Mouse (Mus musculus): ENCODE measurements at regions not wholly inside any gene's neighbourhood (a gene's known extent, or its start where the extent isn't known, plus 50 kb on each side); places are given as distances from the start of the nearest gene placed in this dataset.

DNA sequence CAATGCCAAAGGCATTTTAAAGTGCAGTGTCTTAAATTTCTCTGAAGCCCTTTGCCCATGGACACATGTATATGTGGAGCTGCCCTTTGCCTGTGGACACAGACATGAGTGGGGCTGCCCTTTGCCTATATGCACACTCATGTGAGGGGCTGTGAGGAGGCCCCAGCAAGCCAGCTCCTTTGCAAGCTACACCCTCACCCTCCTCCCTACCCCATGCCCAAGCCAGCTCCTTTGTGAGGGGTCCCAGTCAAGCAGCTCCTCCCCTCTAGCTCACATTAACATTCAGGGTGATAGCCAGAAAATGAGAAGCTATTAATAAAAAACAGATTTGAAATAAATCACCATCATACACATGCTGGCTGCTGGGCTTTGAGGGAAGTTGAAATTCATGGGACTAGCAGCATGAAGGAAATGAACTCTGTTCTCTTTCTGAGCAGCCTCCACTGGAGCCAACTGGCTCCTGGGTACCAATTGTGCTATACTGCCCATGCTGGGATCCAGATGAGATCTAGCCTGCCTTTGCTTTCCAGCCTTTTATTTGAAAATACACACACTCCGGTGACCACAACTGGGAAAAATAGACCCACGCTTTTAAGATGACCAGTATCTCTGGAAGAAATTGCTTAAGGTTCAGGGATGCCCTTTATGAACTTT is 151.4 kb downstream of the Abcc12 start:
- no peak for DNase-seq (ENCODE audit: low read depth)

DNA sequence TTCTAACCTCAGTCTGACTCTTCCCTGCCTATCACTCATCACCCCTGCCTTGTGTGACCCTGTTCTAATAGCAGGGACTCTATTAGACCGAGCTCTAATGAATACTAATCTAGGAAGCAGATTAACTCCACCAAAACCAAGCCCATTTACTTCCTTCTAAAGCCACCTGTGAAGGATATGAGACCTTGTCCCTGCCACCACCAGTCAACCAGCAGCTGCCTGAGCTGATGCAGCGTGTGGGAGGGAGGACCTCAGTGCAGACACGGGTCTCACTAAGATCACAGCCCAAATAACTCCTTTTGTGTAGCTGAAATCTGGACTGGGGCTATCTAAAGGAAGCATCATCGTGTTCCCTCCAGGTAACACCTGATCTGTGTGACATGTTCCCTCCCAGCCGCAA is 152.4 kb downstream of the Abcc12 start:
- no peak for DNase-seq (ENCODE audit: low read depth)

DNA sequence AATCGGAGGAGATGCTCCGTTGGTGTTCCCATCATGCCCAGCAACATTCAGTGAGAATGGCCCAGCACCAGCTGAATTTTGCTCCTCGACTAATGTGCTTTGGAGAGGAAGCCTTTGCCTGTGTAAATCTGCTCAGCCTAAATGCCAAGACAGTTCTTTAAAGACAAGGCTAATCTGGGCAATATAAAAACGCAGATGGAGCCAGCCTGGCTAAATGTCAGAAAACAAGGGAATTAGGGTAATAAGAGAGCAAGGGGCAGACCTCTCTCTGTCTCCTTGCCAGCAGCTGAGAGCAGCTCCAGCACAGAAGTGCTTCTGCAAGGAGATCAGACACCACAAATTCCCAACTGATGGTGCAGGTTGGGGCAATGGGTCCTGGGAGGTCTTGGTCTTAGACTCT is 154.4 kb downstream of the Abcc12 start:
- DNase-seq (ENCODE audit: low read depth), result no peak

DNA sequence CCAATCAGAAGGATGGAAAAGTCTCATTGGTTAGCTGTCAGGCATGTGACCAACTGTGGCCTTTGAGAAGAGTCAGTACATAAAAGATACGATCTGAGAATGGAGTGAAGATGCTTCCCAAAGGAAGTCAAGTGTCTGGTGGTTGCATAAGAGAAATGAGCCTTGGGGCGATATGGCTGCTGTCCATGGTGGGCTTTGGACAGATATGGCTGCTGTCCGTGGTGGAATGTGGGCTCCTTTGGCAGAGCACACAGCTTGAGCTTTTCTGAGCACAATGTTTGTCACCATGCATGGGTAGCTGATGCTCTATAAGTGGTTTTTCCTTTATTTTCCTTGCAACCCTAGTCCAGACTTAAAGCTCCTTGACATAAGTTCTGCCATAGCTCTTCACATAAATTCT is 155.1 kb downstream of the Abcc12 start:
- DNase-seq (ENCODE audit: low read depth), result peak; percentile 38

DNA sequence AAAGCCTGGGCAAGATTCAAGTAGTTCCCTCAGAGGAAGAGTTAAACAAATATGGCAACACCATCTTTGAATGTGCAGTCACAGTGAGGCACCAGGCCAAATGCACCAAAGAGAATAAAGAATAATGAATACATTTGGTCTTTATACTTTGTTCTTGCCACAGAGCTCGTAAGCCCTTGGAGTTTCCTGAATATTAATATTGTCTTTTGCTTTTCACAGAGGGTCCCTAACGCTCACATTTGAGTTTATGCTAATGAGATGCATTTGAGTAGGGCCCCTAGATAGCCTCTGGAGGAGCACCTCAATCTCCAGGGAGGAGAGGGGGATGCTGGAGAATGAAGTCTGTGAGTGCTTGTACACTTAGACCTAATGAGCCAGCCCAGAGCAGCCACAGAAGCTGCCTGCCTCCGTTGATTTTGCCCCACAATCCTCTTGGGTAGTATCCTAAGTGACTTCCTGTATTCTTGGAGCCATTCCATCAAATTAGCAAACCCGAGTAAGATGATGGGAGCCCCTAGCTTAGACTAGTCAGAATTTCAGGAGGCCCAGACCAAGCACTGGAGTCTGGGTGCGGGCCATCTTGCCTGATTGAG is 161.3 kb downstream of the Abcc12 start:
- no peak for DNase-seq (ENCODE audit: low read depth)

DNA sequence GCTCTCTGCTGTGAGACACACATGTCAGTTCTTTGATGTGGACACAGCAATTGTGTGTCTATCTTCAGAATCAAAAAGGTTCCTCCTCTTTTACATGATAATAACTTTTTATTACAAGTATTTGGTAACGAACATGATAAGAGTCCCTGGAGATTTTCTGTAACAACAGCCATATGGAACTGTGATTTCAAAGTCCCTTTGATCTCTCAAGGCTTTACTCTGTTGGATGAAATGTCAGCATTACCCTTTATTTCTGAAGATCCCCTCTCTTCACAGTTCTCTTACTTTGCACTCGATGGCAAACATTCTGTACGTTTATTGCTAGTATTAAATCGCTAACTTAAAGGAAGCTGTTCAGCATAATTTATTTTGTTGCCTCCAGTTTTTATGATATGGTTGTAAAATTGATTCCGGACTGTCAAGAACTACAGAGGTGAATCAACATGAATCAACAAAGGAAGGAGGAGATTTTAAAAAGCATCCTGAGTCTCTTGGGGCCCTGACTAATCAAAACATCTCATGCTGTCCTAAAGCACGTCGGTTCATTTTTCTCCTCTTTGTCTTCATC is 162.0 kb downstream of the Abcc12 start:
- no peak for DNase-seq (ENCODE audit: low read depth)

DNA sequence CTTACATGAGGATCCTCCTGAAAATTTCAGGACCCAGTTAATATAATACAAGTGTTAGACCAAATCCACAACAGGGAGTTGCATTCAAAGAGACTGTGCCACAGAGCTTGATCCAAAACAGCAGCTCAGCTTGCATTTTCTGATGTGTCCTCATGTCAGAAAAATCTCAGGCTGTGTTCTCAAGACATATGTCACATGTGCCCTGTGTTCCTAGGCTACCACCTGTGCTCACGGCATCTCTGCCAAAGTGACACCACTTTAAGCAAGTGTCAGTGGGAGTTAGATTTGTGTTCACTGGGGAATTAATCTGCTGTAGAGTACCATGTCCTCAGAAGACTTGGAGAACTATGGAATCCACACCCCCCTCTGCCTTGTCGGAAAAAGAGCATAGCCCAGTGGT is 165.3 kb downstream of the Abcc12 start:
- DNase-seq (ENCODE audit: low read depth), result no peak

DNA sequence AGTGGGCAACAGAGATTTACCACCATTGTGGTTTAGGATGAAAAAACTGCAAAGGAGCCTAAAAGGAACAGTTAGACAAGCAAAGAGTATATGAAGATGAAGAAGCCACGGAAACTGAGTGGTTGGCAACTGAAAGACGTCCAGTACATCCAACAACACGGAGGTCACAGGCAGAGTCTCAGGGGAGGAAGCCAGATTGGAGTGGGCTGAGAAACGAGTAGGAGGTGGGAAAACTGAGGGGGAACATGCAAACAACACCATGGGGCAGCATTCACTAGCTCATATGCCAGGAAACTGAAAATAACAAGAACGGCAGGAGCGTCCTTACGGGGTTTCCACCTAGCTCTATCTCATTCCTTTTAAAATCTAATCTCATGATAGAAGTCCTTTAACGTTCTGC is 169.3 kb downstream of the Abcc12 start:
- no peak for DNase-seq (ENCODE audit: low read depth)

DNA sequence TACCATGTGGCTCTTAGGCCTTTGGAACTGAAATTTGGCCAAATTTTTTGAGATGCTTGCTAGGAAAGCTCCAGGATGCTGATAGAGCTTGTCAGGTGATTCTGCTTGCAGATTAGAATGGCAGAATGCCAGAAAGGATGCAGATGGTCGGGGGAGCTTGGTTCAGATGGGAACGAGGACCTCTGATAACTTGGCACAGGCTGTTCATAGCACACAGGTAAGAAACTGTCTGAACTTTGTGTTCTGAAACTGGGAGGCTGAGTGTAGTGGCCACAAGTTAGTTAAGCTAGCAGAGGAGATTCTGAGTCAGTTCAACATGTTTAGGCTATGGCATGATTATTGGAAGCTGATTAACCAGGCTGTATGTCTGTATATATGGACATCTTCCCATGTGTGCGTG is 174.3 kb downstream of the Abcc12 start:
- no peak for DNase-seq (ENCODE audit: low read depth)

DNA sequence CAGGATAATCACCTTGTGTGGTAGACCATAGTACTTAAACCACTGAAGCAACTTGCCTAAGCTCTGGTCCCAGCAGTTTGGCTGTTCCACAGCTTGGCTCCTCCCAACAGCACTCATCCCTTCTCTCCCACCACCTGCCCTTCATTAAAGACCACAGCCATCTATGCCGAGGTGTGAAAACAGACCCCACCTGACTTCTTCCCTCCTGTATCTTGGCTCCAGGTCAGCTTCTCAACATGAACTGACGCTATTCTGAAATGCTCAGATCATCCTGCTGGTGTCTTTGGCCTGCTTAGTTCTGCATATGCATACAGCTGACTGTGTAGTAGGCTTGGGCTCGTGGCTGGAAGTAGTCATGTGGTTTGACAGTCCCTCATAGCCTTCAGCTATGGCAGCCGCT is 177.1 kb downstream of the Abcc12 start:
- no peak for DNase-seq (ENCODE audit: low read depth)

DNA sequence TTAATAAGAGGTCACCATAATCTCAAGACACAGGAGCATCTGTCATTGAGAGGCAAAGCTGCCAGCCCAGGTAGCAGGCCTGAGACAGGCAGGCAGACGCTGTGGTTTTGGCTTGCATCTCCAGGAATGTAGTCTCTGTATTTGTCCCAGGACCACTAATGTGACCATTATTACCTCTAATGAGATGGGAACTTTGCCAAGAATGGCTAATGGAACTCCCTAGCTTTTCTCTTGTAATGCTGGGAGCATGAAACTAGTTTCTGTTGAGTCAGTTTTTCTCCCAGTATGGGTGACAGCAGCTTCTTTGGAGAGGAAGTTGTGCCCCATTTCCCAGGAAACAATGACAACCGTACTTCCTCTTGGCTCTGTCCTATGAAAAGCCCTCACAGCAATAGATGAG is 178.5 kb downstream of the Abcc12 start:
- no peak for DNase-seq (ENCODE audit: low read depth)

DNA sequence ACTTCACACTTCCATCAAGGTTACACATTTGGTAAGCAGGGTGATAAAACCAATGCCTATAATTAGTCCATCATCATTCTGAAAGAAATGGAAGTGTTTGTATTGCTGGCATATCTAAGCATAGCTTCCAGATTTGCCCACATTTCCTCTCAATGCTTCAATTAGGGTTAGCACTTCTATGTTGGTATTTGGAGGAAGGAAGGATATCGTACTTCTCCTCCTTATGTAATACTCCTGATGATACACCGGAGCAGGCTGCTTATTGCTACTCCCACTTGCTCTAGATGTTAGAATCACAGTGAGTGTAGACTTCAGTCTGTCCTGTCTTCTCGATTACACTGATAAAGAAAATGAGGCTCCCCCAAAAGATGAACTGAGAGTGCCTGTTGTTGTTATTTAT is 185.4 kb downstream of the Abcc12 start:
- no peak for DNase-seq (ENCODE audit: low read depth)

DNA sequence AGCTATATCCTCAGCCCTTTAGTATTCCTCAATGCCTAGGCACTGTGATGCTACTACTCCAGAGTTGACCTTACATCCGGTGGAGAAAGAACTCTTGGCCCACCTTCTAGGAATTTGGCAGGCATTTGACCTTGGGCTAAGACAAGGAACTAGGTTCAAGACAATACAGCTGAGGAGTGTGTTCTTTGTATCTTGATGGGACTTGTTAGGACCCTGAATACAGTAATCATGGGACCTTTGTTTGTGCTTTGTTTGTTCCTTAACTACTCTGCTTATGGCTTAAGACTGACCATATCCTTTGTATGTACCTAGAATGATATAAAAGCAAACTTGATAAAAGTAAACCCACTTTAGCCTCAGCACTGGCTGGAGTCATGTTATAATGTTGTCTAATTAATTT is 186.7 kb downstream of the Abcc12 start:
- no peak for DNase-seq (ENCODE audit: low read depth)

DNA sequence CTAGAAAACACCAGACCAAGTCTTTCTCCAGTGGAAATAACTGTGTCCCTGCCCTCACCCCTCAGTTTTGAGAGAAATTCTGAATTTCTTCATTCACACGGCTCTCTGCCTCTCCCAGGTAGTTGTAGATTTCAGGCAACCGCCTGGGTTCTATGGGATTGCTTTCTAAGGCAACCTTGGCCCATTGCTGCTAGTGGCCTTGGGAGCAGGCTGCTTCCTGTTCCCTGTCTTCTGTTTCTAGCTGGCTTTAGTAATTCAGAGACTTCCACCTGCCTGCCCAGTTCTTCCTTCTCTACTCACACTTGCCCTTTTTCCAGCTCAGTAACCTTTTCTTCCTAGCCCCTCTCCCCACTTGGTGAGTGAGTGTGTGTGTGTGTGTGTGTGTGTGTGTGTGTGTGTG is 187.1 kb downstream of the Abcc12 start:
- DNase-seq (ENCODE audit: low read depth), result no peak

DNA sequence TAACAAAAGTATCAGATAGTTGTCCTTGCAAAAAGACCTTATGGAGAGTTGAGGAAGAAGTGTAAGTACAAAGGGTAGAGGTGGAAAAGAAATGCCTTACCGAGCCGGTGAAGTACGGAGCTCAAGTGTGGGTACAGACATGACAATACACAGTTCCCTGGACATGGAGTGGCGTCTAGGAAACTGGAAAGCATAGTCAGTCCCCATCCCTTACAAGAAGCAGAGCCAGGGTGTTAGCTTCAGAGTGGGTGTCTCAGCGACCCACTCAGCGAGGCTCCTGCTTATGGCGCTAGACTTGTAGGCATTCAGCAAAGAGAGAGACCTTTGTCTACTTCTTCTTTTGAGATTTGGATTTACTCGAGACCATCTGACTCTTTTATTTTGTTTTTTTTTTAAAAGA is 189.8 kb downstream of the Abcc12 start:
- DNase-seq (ENCODE audit: low read depth), result no peak

DNA sequence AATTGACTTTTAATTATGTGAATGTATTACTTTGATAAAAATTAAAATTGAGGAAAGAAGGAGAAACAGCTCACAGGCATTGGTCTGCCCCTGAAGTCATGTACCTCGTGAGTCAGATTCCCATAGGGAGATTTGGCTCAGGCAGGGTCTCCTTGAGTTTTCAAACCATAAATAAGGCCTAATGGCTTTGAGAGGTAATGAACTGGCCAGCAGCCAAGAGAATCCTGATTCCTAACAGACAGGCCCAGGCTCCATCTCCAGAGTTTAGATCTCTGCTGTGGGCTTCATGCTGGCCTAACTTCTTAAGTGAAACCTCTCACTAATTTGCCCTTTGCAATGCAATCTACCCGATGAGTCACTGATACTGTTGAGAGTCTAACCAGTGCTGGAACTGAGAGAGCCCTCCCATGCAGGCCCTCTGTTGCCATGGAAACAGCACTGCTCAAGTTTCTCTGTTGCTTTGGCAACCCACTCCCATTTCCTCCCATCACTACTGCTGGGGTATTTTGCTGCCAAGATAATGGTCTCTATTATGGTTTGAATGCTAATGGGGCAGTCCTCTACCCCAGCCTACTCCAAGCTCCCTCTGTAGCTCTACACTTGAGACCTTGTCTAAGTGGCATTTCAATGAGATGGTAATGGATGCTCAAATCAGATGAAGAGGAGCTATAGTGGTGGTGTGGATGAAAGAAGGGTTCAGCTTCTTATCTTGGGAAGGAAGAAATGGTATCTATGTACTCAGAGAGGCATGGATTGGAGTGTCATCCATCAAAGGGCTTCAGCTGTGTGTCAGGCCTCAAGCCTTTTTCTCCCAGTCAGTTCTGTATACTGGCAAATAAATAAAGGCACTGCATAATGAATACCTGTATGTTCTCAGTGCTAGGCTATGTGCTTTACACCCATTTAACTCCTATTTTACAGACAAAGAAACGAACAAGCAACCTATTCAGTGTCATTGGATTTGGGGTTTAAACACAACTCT is 190.5 kb downstream of the Abcc12 start:
- peak; percentile 90 for DNase-seq (ENCODE audit: low read depth)

DNA sequence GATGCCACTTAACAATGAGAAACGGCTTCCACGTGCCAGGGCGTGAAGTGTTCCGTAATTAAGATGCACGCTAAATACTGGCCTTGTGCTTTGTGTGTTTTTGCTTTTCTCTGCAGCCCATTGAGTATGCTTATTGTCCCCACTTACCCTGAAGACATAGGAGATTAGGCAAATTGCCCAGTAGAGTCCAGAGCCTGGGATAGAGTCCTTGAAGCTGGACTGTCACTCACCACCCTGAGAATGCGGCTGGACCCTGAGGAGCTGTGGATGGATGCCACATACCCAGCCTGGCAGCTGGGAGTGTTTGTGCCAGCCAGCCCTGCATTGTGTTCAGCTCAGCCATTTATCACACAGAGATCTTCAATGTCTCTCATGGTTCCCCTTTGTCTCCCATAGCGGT is 195.2 kb downstream of the Abcc12 start:
- DNase-seq (ENCODE audit: low read depth), result no peak

DNA sequence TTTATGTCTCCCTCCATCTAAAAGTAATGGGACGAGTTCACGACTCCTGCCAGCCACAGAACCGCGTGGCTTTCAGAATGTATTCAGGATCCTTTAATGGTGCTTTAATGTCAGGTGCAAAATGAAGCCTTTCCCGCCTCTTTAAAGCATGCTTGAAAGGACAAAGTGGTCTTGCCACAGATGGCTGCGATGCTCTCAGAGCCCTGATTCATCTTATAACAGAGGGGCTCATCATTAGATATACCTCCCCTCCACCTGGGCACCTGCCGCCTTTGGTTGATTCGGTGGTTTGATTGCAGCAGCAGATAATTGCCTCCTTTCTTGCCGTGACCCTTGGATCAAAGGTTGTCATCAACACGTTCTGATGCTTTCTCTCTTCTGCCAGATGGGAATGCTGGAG is 198.5 kb downstream of the Abcc12 start:
- DNase-seq (ENCODE audit: low read depth), result no peak

DNA sequence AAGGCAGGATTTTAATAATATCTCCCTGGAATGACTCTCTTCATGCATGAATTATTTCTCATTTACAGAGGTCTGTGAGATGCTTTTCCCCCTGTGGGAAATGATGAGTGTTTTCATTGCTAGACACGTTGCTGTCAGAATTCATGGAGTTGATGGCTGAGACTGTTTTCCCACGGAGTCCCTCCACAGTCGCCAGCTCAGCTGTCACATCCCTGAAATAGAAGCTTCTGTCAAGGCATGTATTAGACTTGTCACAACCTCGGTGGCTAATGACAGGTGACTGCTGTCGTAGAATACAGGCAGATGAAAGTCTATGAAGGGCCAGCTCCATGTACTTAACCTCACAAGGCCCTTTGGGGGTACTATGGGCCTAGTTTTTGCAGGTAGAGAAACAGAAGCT is 212.4 kb downstream of the Abcc12 start:
- DNase-seq (ENCODE audit: low read depth), result no peak

DNA sequence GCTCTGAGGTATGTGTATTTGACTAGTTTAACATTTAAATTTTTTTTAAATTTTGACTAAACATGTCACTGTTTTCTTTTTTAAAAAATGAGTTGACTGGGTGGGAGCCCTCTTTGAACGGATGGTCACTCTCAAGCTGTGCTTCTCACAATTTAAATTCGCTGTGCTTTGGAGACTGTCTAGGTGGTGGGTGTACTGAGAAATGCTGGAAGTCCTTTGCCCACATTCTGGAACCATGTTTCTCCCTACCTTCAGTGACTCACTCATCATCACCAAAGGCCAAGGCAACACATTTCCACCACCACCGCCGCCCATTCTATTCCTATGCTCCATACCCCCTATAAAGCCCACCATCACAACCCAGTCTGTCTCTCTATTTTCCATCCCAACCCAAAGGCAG is 213.8 kb downstream of the Abcc12 start:
- DNase-seq (ENCODE audit: low read depth), result no peak

DNA sequence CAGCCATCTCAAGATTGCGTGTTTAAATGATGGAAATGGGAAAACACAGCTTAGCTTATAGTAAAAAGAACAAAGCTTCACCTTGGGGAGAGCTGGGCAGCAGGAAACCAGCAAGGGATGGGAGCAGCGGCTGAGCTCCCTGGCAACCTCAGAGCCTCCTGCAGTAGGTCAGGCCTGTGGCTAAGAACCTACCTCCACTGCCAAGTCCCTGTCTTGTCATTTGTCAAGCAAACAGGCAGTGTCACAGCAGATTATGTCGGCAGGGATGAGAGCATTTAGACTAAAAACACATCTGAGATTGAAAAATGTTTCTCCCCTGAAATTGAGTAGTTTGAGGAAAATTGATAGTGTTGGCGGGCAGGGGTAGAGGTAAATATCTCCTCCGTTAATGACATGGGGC is 214.8 kb downstream of the Abcc12 start:
- no peak for DNase-seq (ENCODE audit: low read depth)

DNA sequence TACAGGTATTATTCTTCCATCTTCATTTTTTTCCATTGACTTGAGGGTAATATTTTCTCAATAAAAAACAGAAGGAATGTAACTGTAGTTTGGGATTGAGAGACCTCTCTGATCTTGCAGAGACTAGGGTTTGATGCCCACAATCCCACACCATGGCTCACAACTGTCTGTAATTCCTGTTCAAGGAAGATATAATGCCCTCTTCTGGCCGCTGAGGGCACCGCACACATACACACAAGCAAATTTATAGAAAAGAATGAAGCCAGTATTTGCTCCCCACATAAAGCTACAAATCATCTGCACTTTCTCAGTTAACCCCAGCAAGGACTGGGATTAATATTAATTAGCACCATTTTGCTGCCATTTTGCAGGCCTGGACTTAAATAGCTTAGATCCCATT is 215.6 kb downstream of the Abcc12 start:
- DNase-seq (ENCODE audit: low read depth), result peak; percentile 23

DNA sequence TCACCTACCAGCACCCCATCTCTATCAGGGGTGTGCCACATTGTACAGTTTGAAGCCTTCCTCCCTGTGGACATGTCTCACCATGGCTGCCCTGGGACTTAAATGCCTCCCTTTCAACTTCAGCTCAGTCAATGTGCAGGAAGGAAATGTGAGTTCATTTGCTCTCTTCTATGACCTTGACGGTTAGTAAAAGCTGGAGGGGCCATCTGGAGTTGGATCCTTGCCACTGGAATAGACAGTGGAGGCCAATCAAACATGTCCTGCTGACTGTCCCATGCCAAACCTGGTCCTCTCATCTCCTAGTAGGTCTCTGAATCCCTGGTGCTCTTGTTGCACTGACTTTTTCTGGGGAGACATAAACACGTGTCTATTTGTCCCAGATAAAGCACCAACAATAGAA is 220.2 kb downstream of the Abcc12 start:
- no peak for DNase-seq (ENCODE audit: low read depth)

Measured in NIH3T3 (cell line).